Mouse (Mus musculus) midbrain, postnatal 0 days (tissue): Measurements from ENCODE around the gene Slc12a9. TPM values are rescaled to one million over a fixed set of nuclear protein-coding genes. Genes with fewer than 3 reads are reported as not detected.
A peak's percentile ranks its signal among the peaks of the same experiment; 100 is the strongest.

Experiments used
- ATAC-seq: fragments of 200-750 bp; cut with Nextera tagmentation; 2 replicates; pipeline ENCODE4 v1.8.0; 2017; ENCODE audit warnings: moderate number of reproducible peaks, mild to moderate bottlenecking, moderate TSS enrichment, moderate library complexity; ENCODE audit not compliant: low FRiP score
- DNase-seq: peaks from one replicate; pipeline ENCODE4 v3.0.0-alpha.2; 2015; ENCODE audit warnings: low spot score
- H3K27ac ChIP-seq: fragments of 300-500 bp; sonication (generic); 2 replicates; pipeline ENCODE4 v1.5.1; 2014; ENCODE audit warnings: low read depth, mild to moderate bottlenecking, low read length, mixed read lengths
- H3K27me3 ChIP-seq: fragments of 300-500 bp; sonication (generic); 2 replicates; pipeline ENCODE4 v1.6.1; 2014; ENCODE audit warnings: low read length, control low read depth, mixed read lengths; ENCODE audit not compliant: insufficient read depth
- H3K36me3 ChIP-seq: fragments of 300-500 bp; sonication (generic); 2 replicates; pipeline ENCODE4 v1.6.1; 2014; ENCODE audit warnings: low read length, control low read depth, mixed read lengths; ENCODE audit not compliant: insufficient read depth
- H3K4me1 ChIP-seq: fragments of 300-500 bp; sonication (generic); 2 replicates; pipeline ENCODE4 v1.6.1; 2014; ENCODE audit warnings: mild to moderate bottlenecking, control low read depth, antibody characterized with exemption, low read length, mixed read lengths; ENCODE audit not compliant: insufficient read depth
- H3K4me2 ChIP-seq: fragments of 300-500 bp; sonication (generic); 2 replicates; pipeline ENCODE4 v1.6.1; 2014; ENCODE audit warnings: low read depth, mild to moderate bottlenecking, low read length, mixed read lengths; ENCODE audit not compliant: poor library complexity, severe bottlenecking
- H3K4me3 ChIP-seq: fragments of 300-500 bp; sonication (generic); 2 replicates; pipeline ENCODE4 v1.5.1; 2014; ENCODE audit warnings: low read depth, mild to moderate bottlenecking, low read length, moderate library complexity
- H3K9ac ChIP-seq: fragments of 300-500 bp; sonication (generic); replicated peaks from 2 replicates; pipeline ENCODE4 v1.6.1; 2014; ENCODE audit warnings: mild to moderate bottlenecking, low read length, moderate library complexity, mixed read lengths; ENCODE audit not compliant: poor library complexity, severe bottlenecking
- H3K9me3 ChIP-seq: fragments of 300-500 bp; sonication (generic); 2 replicates; pipeline ENCODE4 v1.6.1; 2016; ENCODE audit warnings: low read length, control low read depth
- CTCF ChIP-seq: IDR thresholded peaks from 2 replicates; pipeline ENCODE4 v1.5.1; 2016; ENCODE audit warnings: antibody characterized with exemption, mild to moderate bottlenecking
- WGBS: fragments of 180-500 bp; shearing (Covaris S2); extraction: QIAGEN DNeasy Blood & Tissue Kit; methylation state at CpG from one replicate; pipeline ENCODE4 v1.1.7; 2014; 5-methylcytosine and 5-hydroxymethylcytosine counted together
- polyA plus RNA-seq: library from polyadenylated mRNA; unstranded; fragments of >200 nt; fragmentation: Nextera tagmentation; extraction: Ambion mirVana; gene quantifications from 2 replicates; pipeline ENCODE4 v1.2.1, GENCODE M21; 2015
- total RNA-seq: library from RNA; depleted of rRNA; stranded (reverse); fragments of >200 nt; gene quantifications from 2 replicates; pipeline ENCODE4 v1.2.3, GENCODE M21; 2014

The Slc12a9 gene
- total and polyA plus RNA-seq, 2 experiments from 2014 or later, result 27.8 to 28.9 TPM

DNA sequence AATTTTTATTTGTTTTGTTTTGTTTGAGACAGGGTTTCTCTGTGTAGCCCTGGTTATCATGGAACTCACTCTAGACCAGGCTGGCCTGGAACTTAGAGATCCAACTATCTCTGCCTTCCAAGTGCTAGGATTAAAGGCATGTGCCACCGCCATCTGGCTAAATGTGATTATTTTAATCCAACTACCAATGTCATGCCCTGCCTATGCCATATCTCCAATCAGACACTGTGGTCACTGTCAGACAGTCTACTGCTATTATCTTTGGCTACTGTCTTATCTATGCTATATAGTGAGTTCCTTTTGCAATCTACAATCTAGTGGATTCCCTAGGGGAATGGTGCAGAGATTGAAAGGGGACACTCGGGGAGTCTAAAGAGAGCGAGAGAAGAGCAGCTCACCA is 12.4 kb downstream of the Slc12a9 start:
- 91% methylated on average over 3 of the region's 3 CpGs for WGBS
- Histone ChIP-seq H3K36me3 (peaks cover 51% of the 10 kb centered on the region), H3K4me3 (no peak overlapping the region), H3K9me3 (no peaks in the 10 kb centered on the region), H3K4me2 (no peak overlapping the region), H3K4me1 (no peaks in the 10 kb centered on the region), H3K27me3 (no peaks in the 10 kb centered on the region), H3K27ac (no peak overlapping the region), H3K9ac (no peak overlapping the region)
- no peak for TF ChIP-seq CTCF
- ATAC-seq (no peak), DNase-seq (no peak)

DNA sequence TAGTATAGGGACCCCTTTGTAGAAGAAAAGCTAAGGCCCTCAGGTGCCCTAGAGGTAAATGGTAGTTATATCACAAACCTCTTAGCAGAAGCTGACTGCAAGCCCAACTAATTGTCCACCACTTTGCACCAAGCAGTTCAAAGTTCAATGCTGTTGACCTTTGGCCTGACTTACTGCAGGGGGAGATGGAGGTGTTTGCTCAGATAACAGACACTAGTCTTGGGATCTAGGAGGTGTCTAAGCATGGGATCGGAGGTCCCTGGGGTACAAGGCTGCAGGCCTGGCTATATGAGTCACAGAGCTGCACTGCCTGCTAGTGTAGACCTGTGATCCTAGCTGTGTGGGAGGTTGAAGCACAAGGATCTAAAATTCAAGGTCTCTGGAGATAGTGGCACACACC is 14.8 kb downstream of the Slc12a9 start:
- Histone ChIP-seq H3K4me3 (no peak overlapping the region), H3K4me1 (no peaks in the 10 kb centered on the region), H3K9ac (no peak overlapping the region), H3K9me3 (no peaks in the 10 kb centered on the region), H3K36me3 (peaks cover 48% of the 10 kb centered on the region), H3K27ac (no peak overlapping the region), H3K4me2 (no peak overlapping the region), H3K27me3 (no peaks in the 10 kb centered on the region)
- no peak for TF ChIP-seq CTCF
- ATAC-seq (no peak), DNase-seq (no peak)
- 91% methylated on average over 1 of the region's 1 CpGs for WGBS

DNA sequence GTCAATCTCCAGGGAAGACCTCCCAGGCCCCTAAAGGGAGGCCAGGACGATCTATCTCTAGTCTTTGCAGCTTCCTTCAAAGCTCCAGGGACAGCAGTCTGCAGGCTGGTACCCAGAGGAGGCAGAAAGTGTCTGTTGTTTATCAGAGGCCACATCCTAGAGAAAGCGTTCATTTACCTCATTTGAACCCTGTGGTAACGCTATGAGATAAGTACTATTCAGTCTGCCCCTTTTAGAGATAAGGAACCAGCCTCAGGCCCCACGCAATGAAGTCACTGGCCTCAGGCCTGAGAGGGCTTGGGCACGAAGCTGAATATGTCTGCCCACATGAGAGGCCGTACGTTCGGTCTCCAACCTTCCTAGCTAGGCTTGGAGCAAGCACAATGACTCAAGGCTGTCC is 16.0 kb downstream of the Slc12a9 start:
- peaks cover 40% of the 10 kb centered on the region for H3K36me3 ChIP-seq

DNA sequence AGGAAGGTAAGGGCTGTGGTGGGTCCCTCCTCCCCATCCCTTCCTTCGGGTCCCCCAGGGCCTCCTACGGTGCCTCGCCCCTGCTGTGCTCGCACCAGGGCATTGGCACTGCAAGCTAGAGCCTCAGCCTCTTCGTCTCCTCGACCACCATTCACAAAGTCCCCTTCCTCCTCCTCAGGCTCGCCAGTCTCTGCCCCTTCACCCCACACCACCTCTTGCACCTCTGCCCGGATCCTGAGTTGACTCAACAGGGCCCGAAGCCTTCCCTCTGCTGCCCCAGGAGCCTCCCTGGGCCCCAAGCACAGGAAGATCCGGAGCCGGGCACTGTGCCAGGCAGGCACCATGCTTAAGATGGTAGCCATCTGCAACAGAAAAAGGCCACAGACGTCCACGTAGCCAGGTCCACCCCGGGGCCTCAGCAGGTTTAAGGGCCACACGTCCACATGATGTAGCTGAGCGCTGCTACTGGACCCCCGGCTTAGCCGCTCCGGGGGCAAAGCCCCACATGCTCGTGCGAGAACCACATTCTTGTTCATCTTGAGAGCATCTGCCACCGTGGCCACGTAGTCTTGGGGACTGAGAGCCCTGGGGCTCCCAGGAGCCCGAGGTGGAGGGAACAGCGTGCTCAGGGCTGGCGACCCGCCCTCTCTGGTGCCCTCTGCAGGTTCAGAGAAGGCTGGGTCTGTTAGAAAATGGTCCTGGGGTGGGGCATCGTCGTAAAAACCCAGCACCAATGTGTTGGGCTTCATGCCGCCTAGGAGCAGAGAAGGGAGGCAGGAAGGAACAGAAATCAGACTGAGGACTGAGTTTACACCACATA is 18.1 kb downstream of the Slc12a9 start:
- no peaks in the 10 kb centered on the region for H3K9me3 ChIP-seq
- no peak for DNase-seq

More for the DNA sequence above, 16.0 kb downstream of the Slc12a9 start:
- 89% methylated on average over 8 of the region's 8 CpGs for WGBS
- Histone ChIP-seq H3K4me2 (no peak overlapping the region), H3K9me3 (no peaks in the 10 kb centered on the region), H3K27me3 (no peaks in the 10 kb centered on the region), H3K4me3 (no peak overlapping the region), H3K4me1 (no peaks in the 10 kb centered on the region), H3K27ac (no peak overlapping the region), H3K9ac (no peak overlapping the region)
- no peak for TF ChIP-seq CTCF
- DNase-seq (no peak), ATAC-seq (no peak)

DNA sequence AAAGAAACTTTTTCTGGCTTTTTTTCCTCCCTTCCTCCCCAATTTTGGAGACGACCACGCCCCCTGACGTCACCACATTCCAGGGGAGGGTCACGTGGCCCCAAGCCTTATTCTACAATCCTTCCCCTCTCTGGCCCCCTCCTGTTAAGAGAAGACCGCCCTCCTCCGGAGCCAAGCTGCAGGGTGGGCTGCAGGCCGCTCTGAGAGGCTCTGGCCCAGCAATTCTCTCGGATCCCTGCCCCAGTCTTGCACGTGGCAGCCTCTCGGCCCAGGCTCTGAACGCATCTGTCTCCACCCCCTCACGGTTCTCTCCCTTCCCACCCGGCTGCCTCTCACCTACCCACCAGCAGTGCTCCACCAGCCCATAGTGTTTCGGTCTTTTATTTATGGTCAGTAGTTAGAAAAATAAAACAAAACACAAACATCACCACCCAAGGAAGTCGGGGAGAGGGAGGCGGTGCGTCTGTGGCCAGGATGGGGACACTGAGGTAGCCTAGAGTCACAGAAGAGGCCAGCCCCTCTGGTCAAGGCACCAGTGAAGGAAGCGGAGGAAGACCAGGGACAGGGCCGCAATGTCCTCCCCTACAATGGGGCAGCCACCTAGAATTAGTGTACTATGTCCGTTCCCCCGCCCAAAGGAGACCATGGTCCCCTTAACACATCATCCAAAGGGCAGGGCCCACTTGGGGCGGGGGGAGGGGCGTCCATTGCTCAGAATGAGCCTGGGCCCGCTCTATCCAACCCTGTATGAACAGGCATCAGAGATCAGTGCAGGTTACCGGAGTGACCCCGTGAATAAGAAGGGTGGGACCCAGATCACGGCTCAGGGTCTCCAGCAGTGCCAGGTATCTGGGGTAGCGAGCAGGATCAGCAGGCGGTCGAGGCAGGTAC is 19.0 kb downstream of the Slc12a9 start, which contains the start of gene Trip6:
Gene Trip6 (minus strand): TSS at position 212 of the 891 bp plus-strand sequence.
- DNase-seq (peak; percentile 76), ATAC-seq (peak; percentile 85)
- peak within 1 kb of the TSS; percentile 51 for H3K9ac ChIP-seq
- H3K4me2 ChIP-seq, result peak within 1 kb of the TSS; percentile 55
- H3K27me3 ChIP-seq, result no peaks in the 10 kb centered on the region
- H3K36me3 ChIP-seq, result peaks cover 24% of the 10 kb centered on the region
- H3K27ac ChIP-seq, result peak within 1 kb of the TSS; percentile 51; the same call in 1 of the 2 replicates
- peak within 1 kb of the TSS; percentile 31 for H3K4me3 ChIP-seq
- TF ChIP-seq CTCF, result peak; percentile 44
- no peaks in the 10 kb centered on the region for H3K4me1 ChIP-seq
- H3K9me3 ChIP-seq, result no peaks in the 10 kb centered on the region
- 19% methylated on average over 30 of the region's 30 CpGs for WGBS

More for the DNA sequence above, 18.1 kb downstream of the Slc12a9 start:
- Histone ChIP-seq H3K27ac (no peak overlapping the region), H3K36me3 (peaks cover 31% of the 10 kb centered on the region), H3K4me3 (no peak overlapping the region), H3K27me3 (no peaks in the 10 kb centered on the region), H3K4me2 (no peak overlapping the region), H3K4me1 (no peaks in the 10 kb centered on the region), H3K9ac (no peak overlapping the region)
- ATAC-seq, result no peak; the same call in 1 of the 2 replicates
- peak; percentile 55 for TF ChIP-seq CTCF
- WGBS, result 40% methylated on average over 30 of the region's 30 CpGs
